Comparison of ENCODE assay signal across 9 mouse cellular contexts in genomic region chr17:33950131-33950625, GRCm38 (mm10). TPM values are rescaled to one million over a fixed set of nuclear protein-coding genes. Genes with fewer than 3 reads are reported as not detected.
DNase-seq lines count a peak whose midpoint lies in the region; ATAC-seq and TF ChIP-seq lines count a peak whose summit lies in the region.
"Had no signal": no experiment of that assay in that cellular context is flagged by ENCODE, and none has a peak within 500 bp of the region (broad histone marks: within the 10 kb centered on the region; RNA-seq: fewer than 3 reads in every experiment).

No protein-coding gene starts in this region.

- no peaks in the 10 kb centered on the region for H3K79me2 ChIP-seq in heart, adult 2 months (replicated peaks; ENCODE audit: control insufficient read depth, insufficient read depth, low read length)

- intact Hi-C loops in heart, adult 2 months (cut with DNase I) = no loop called here
- intact Hi-C loops in heart, postnatal 10 days (cut with DNase I) = no loop called here

- no peak for TF ChIP-seq POLR2A in heart, adult 2 months (IDR thresholded peaks at IDR 0.05; ENCODE audit: insufficient read depth, low read depth, low read length)
- no peak for TF ChIP-seq POLR2A in ES-Bruce4 (IDR thresholded peaks at IDR 0.05; ENCODE audit: insufficient read depth, low read length)

- H3K27ac ChIP-seq in heart, adult 2 months = peak overlapping the region; percentile 67; the same call in 1 of the 2 replicates
- no peak overlapping the region for H3K27ac ChIP-seq in ES-Bruce4 (ENCODE audit: insufficient read depth, low read length)
- no peak overlapping the region; the same call in 1 of the 2 replicates for H3K27ac ChIP-seq in forebrain, embryonic 16.5 days (ENCODE audit: low read length)
- H3K27ac ChIP-seq in liver, embryonic 16.5 days (ENCODE audit: low read length) = no peak overlapping the region

- no peak for ATAC-seq in forebrain, embryonic 16.5 days
- no peak for ATAC-seq in liver, embryonic 16.5 days (ENCODE audit: low read depth)
- no peak for ATAC-seq in monocyte, adult 5-6 weeks (replicated peaks; ENCODE audit: insufficient number of reproducible peaks, low FRiP score, low TSS enrichment, poor library complexity, severe bottlenecking)
- ATAC-seq: CD4-positive, CD25-positive, alpha-beta regulatory T cell, adult 4 months had no signal

- H3K4me1 ChIP-seq in heart, adult 2 months (ENCODE audit: control insufficient read depth, insufficient read depth, low read length) = peaks cover 7% of the 10 kb centered on the region
- no peaks in the 10 kb centered on the region for H3K4me1 ChIP-seq in ES-Bruce4 (ENCODE audit: control insufficient read depth, insufficient read depth, low read length)
- peaks cover 45% of the 10 kb centered on the region for H3K4me1 ChIP-seq in forebrain, embryonic 16.5 days (replicated peaks; ENCODE audit: control insufficient read depth, insufficient read depth, low read length)
- H3K4me1 ChIP-seq in liver, embryonic 16.5 days (ENCODE audit: control insufficient read depth, low read depth, low read length) = peaks cover 45% of the 10 kb centered on the region

- H3K4me3 ChIP-seq in heart, adult 2 months = peak overlapping the region; percentile 68
- no peak overlapping the region for H3K4me3 ChIP-seq in ES-Bruce4 (ENCODE audit: low read depth, low read length)
- peak overlapping the region; percentile 57 for H3K4me3 ChIP-seq in forebrain, embryonic 16.5 days (replicated peaks; ENCODE audit: low read length)
- no peak overlapping the region; the same call in 1 of the 2 replicates for H3K4me3 ChIP-seq in liver, embryonic 16.5 days (ENCODE audit: low read depth, low read length)

- peak overlapping the region; percentile 91 for H3K4me2 ChIP-seq in forebrain, embryonic 16.5 days (ENCODE audit: low read length)
- H3K4me2 ChIP-seq in liver, embryonic 16.5 days (ENCODE audit: low read depth, low read length) = peak overlapping the region; percentile 88

- peak overlapping the region; percentile 74; the same call in 1 of the 2 replicates for H3K9ac ChIP-seq in heart, adult 2 months (ENCODE audit: low read depth, low read length)
- H3K9ac ChIP-seq in ES-Bruce4 (ENCODE audit: low read depth, poor library complexity, severe bottlenecking) = peak overlapping the region; percentile 7; the same call in 1 of the 2 replicates
- H3K9ac ChIP-seq in forebrain, embryonic 16.5 days (replicated peaks; ENCODE audit: low read depth, low read length) = peak overlapping the region; percentile 81
- no peak overlapping the region; the same call in 1 of the 2 replicates for H3K9ac ChIP-seq in liver, embryonic 16.5 days (ENCODE audit: low read depth, low read length)

- H3K36me3 ChIP-seq in heart, adult 2 months (ENCODE audit: control insufficient read depth, insufficient read depth, low read length) = peaks cover 3% of the 10 kb centered on the region; the same call in 1 of the 2 replicates
- peaks cover 37% of the 10 kb centered on the region for H3K36me3 ChIP-seq in ES-Bruce4 (ENCODE audit: control insufficient read depth, insufficient read depth, low read length, poor library complexity, severe bottlenecking)
- H3K36me3 ChIP-seq in forebrain, embryonic 16.5 days (ENCODE audit: control insufficient read depth, insufficient read depth) = peaks cover 16% of the 10 kb centered on the region
- H3K36me3 ChIP-seq in liver, embryonic 16.5 days (ENCODE audit: control insufficient read depth, insufficient read depth) = peaks cover 16% of the 10 kb centered on the region

- no peak for TF ChIP-seq EP300 in heart, adult 2 months (IDR thresholded peaks at IDR 0.05; ENCODE audit: insufficient read depth, low read depth, low read length)
- TF ChIP-seq EP300 in ES-Bruce4 (IDR thresholded peaks at IDR 0.05; ENCODE audit: insufficient read depth, low read depth, low read length) = no peak

- 71% methylated on average over 10 of the region's 10 CpGs for WGBS in heart, adult 2 months
- 81% methylated on average over 10 of the region's 10 CpGs for WGBS in forebrain, embryonic 16.5 days
- 74% methylated on average over 10 of the region's 10 CpGs for WGBS in liver, embryonic 16.5 days (ENCODE audit: insufficient replicate concordance)

- DNase-seq in heart, adult 2 months = peak in 1 of 2 experiments; percentile 16
- no peak for DNase-seq in heart, postnatal 10 days
- DNase-seq in adipocyte (ENCODE audit: low spot score) = no peak
- no peak for DNase-seq in retina, postnatal 1 day

- no peak for TF ChIP-seq CTCF in heart, adult 2 months (IDR thresholded peaks at IDR 0.05)
- no peak for TF ChIP-seq CTCF in ES-Bruce4 (IDR thresholded peaks at IDR 0.05; ENCODE audit: low read depth, low read length)

- H3K27me3 ChIP-seq in heart, adult 2 months (ENCODE audit: control insufficient read depth, insufficient read depth, low read length) = no peaks in the 10 kb centered on the region
- no peaks in the 10 kb centered on the region for H3K27me3 ChIP-seq in ES-Bruce4 (ENCODE audit: control insufficient read depth, insufficient read depth, low read length, poor library complexity, severe bottlenecking)
- H3K27me3 ChIP-seq in forebrain, embryonic 16.5 days (replicated peaks; ENCODE audit: control insufficient read depth, insufficient read depth, low read length) = no peaks in the 10 kb centered on the region
- no peaks in the 10 kb centered on the region for H3K27me3 ChIP-seq in liver, embryonic 16.5 days (ENCODE audit: control insufficient read depth, insufficient read depth, low read depth, low read length)

- no peaks in the 10 kb centered on the region for H3K9me3 ChIP-seq in ES-Bruce4 (replicated peaks; ENCODE audit: control insufficient read depth, insufficient read depth, low read length, poor library complexity, severe bottlenecking)
- no peaks in the 10 kb centered on the region for H3K9me3 ChIP-seq in forebrain, embryonic 16.5 days (ENCODE audit: control insufficient read depth, low read length)
- no peaks in the 10 kb centered on the region for H3K9me3 ChIP-seq in liver, embryonic 16.5 days (replicated peaks; ENCODE audit: control insufficient read depth, low read length)

RNA-seq across cellular contexts. Expression of gene B3galt4, which starts 1.1 kb away (rescaled TPM):
- total RNA-seq in heart, adult 2 months (2021) = 1 to 10 TPM; 1.8 to 1.9 TPM
- 2.4 and 3.4 TPM in 2 replicates for polyA plus RNA-seq in heart, adult 2 months (2012; rRNA removed)
- total RNA-seq in heart, postnatal 10 days (2021) = 1 to 10 TPM; 2.7 to 3.7 TPM
- 3.6 and 4.2 TPM in 2 replicates for polyA plus RNA-seq in ES-Bruce4 (2011; ENCODE audit: insufficient read depth, insufficient read length, low read depth, missing spikeins)
- polyA plus RNA-seq in forebrain, embryonic 16.5 days (2015; fragmentation: Nextera tagmentation; extraction: Ambion mirVana) = 10.0 and 13.2 TPM in 2 replicates
- 2.2 and 2.3 TPM in 2 replicates for polyA plus RNA-seq in liver, embryonic 16.5 days (2015; fragmentation: Nextera tagmentation; extraction: Ambion mirVana)
- 2.6 to 4.6 TPM (median 3.5 TPM) in 3 replicates for total RNA-seq in monocyte, adult 5-6 weeks (2017)

RNA-seq across cellular contexts. Expression of gene Vps52, which starts 5.4 kb away (rescaled TPM):
- 10 to 100 TPM; 38.1 to 39.1 TPM for total RNA-seq in heart, adult 2 months (2021)
- 47.8 and 56.4 TPM in 2 replicates for polyA plus RNA-seq in heart, adult 2 months (2012; rRNA removed)
- total RNA-seq in heart, postnatal 10 days (2021) = 10 to 100 TPM; 36.3 to 36.8 TPM
- polyA plus RNA-seq in ES-Bruce4 (2011; ENCODE audit: insufficient read depth, insufficient read length, low read depth, missing spikeins) = 18.3 and 19.0 TPM in 2 replicates
- 79.5 and 81.0 TPM in 2 replicates for polyA plus RNA-seq in forebrain, embryonic 16.5 days (2015; fragmentation: Nextera tagmentation; extraction: Ambion mirVana)
- polyA plus RNA-seq in liver, embryonic 16.5 days (2015; fragmentation: Nextera tagmentation; extraction: Ambion mirVana) = 21.3 and 21.9 TPM in 2 replicates
- 16.8 to 32.7 TPM (median 25.1 TPM) in 3 replicates for total RNA-seq in monocyte, adult 5-6 weeks (2017)

RNA-seq across cellular contexts. Expression of gene Rps18, which starts 5.6 kb away (rescaled TPM):
- 100 to 1,000 TPM; 364 to 420 TPM for total RNA-seq in heart, adult 2 months (2021)
- polyA plus RNA-seq in heart, adult 2 months (2012; rRNA removed) = 180 and 194 TPM in 2 replicates
- total RNA-seq in heart, postnatal 10 days (2021) = 100 to 1,000 TPM; 566 to 572 TPM
- polyA plus RNA-seq in ES-Bruce4 (2011; ENCODE audit: insufficient read depth, insufficient read length, low read depth, missing spikeins) = 2,174 TPM in 2 replicates
- polyA plus RNA-seq in forebrain, embryonic 16.5 days (2015; fragmentation: Nextera tagmentation; extraction: Ambion mirVana) = 811 and 837 TPM in 2 replicates
- polyA plus RNA-seq in liver, embryonic 16.5 days (2015; fragmentation: Nextera tagmentation; extraction: Ambion mirVana) = 904 and 1,002 TPM in 2 replicates
- total RNA-seq in monocyte, adult 5-6 weeks (2017) = 765 to 894 TPM (median 817 TPM) in 3 replicates

RNA-seq across cellular contexts. Expression of gene Wdr46, which starts 9.7 kb away (rescaled TPM):
- 10 to 100 TPM in 1 of 2 experiments, 1 to 10 TPM in 1; 8.8 to 10.0 TPM for total RNA-seq in heart, adult 2 months (2021)
- polyA plus RNA-seq in heart, adult 2 months (2012; rRNA removed) = 8.7 and 9.1 TPM in 2 replicates
- 10 to 100 TPM; 12.4 to 12.6 TPM for total RNA-seq in heart, postnatal 10 days (2021)
- 25.3 and 30.2 TPM in 2 replicates for polyA plus RNA-seq in ES-Bruce4 (2011; ENCODE audit: insufficient read depth, insufficient read length, low read depth, missing spikeins)
- polyA plus RNA-seq in forebrain, embryonic 16.5 days (2015; fragmentation: Nextera tagmentation; extraction: Ambion mirVana) = 26.1 and 29.4 TPM in 2 replicates
- 12.2 and 13.4 TPM in 2 replicates for polyA plus RNA-seq in liver, embryonic 16.5 days (2015; fragmentation: Nextera tagmentation; extraction: Ambion mirVana)
- 11.1 to 17.8 TPM (median 16.3 TPM) in 3 replicates for total RNA-seq in monocyte, adult 5-6 weeks (2017)

RNA-seq across cellular contexts. Expression of gene Pfdn6, which starts 10.0 kb away (rescaled TPM):
- 10 to 100 TPM; 77.7 to 81.0 TPM for total RNA-seq in heart, adult 2 months (2021)
- polyA plus RNA-seq in heart, adult 2 months (2012; rRNA removed) = 28.0 and 29.6 TPM in 2 replicates
- 10 to 100 TPM; 70.8 to 78.9 TPM for total RNA-seq in heart, postnatal 10 days (2021)
- polyA plus RNA-seq in ES-Bruce4 (2011; ENCODE audit: insufficient read depth, insufficient read length, low read depth, missing spikeins) = 146 and 152 TPM in 2 replicates
- 182 and 196 TPM in 2 replicates for polyA plus RNA-seq in forebrain, embryonic 16.5 days (2015; fragmentation: Nextera tagmentation; extraction: Ambion mirVana)
- polyA plus RNA-seq in liver, embryonic 16.5 days (2015; fragmentation: Nextera tagmentation; extraction: Ambion mirVana) = 83.8 and 96.4 TPM in 2 replicates
- 88.1 to 107 TPM (median 98.7 TPM) in 3 replicates for total RNA-seq in monocyte, adult 5-6 weeks (2017)

Comparison
In these comparisons a context has a peak if more than half of its experiments do, and no peak if none do; other contexts are left out.
1. H3K4me3 ChIP-seq: peak in heart, adult 2 months (single experiment) and forebrain, embryonic 16.5 days (single experiment); none in ES-Bruce4 (single experiment) and liver, embryonic 16.5 days (single experiment).